Mouse (Mus musculus): ENCODE results near the gene Timp2. TPM values are rescaled to one million over a fixed set of nuclear protein-coding genes. Genes with fewer than 3 reads are reported as not detected.
"Not testable (repeated sequence)": the region's sequence is repeated elsewhere in the genome, so short reads cannot be mapped to it uniquely, and the experiment has no call there.

Gene Timp2
- total RNA-seq, 2 experiments from 2014 or later, result 73.9 to 92.0 TPM

GRCm38 (mm10) chr11:118312132-118312723 lies 43.3 kb downstream of the Timp2 start:
- intact Hi-C loops (cut with DNase I), result no loop called here
- no peak for DNase-seq

- intact Hi-C loops (cut with DNase I); DNase-seq: not testable (repeated sequence)
These were observed 47.6 kb downstream of the Timp2 start for GRCm38 (mm10) chr11:118307962-118308361.

GRCm38 (mm10) chr11:118303959-118304358 lies 51.6 kb downstream of the Timp2 start:
- intact Hi-C loops (cut with DNase I); DNase-seq: not testable (repeated sequence)

GRCm38 (mm10) chr11:118298810-118299209 lies 56.7 kb downstream of the Timp2 start:
- no peak for DNase-seq
- intact Hi-C loops (cut with DNase I), result no loop called here

GRCm38 (mm10) chr11:118297967-118298366 lies 57.6 kb downstream of the Timp2 start:
- DNase-seq, result no peak

GRCm38 (mm10) chr11:118295026-118295425 lies 60.5 kb downstream of the Timp2 start:
- DNase-seq, result no peak
- intact Hi-C loops (cut with DNase I), result no loop called here

More at GRCm38 (mm10) chr11:118297967-118298366, 57.6 kb downstream of the Timp2 start:
- intact Hi-C loops (cut with DNase I), result no loop called here

GRCm38 (mm10) chr11:118292671-118293070 lies 62.9 kb downstream of the Timp2 start:
- intact Hi-C loops (cut with DNase I), result no loop called here
- DNase-seq, result no peak

GRCm38 (mm10) chr11:118289999-118290889 lies 65.3 kb downstream of the Timp2 start, which contains the start of gene Usp36:
TSS of gene Usp36 (minus strand) at chr11:118290244.
- intact Hi-C loops (cut with DNase I), result no loop called here

GRCm38 (mm10) chr11:118289562-118289961 lies 66.0 kb downstream of the Timp2 start:
- DNase-seq, result no peak
- intact Hi-C loops (cut with DNase I), result no loop called here

More at GRCm38 (mm10) chr11:118289999-118290889, 65.3 kb downstream of the Timp2 start, which contains the start of gene Usp36:
- peak; percentile 99 for DNase-seq

- DNase-seq, result no peak
- intact Hi-C loops (cut with DNase I), result no loop called here
These were observed 66.5 kb downstream of the Timp2 start for GRCm38 (mm10) chr11:118289037-118289511.

GRCm38 (mm10) chr11:118287573-118287972 lies 68.0 kb downstream of the Timp2 start:
- intact Hi-C loops (cut with DNase I), result no loop called here
- DNase-seq, result no peak

- intact Hi-C loops (cut with DNase I), result no loop called here
- DNase-seq, result no peak
These were observed 69.1 kb downstream of the Timp2 start for GRCm38 (mm10) chr11:118286434-118286833.

GRCm38 (mm10) chr11:118285791-118286190 lies 69.7 kb downstream of the Timp2 start:
- no peak for DNase-seq
- intact Hi-C loops (cut with DNase I), result no loop called here

- intact Hi-C loops (cut with DNase I), result no loop called here
These were observed 75.3 kb downstream of the Timp2 start for GRCm38 (mm10) chr11:118280218-118280617.

GRCm38 (mm10) chr11:118276328-118276727 lies 79.2 kb downstream of the Timp2 start:
- intact Hi-C loops (cut with DNase I), result no loop called here
- no peak for DNase-seq

More at GRCm38 (mm10) chr11:118280218-118280617, 75.3 kb downstream of the Timp2 start:
- DNase-seq, result no peak

GRCm38 (mm10) chr11:118275092-118275491 lies 80.4 kb downstream of the Timp2 start:
- no peak for DNase-seq
- intact Hi-C loops (cut with DNase I), result no loop called here

GRCm38 (mm10) chr11:118269827-118270226 lies 85.7 kb downstream of the Timp2 start:
- DNase-seq, result no peak

GRCm38 (mm10) chr11:118266666-118267046 lies 88.9 kb downstream of the Timp2 start:
- intact Hi-C loops (cut with DNase I), result loop anchor here (5.0 kb wide), 1 partner anchor 164 kb away; no protein-coding TSS in a partner anchor
- DNase-seq, result no peak

More at GRCm38 (mm10) chr11:118269827-118270226, 85.7 kb downstream of the Timp2 start:
- intact Hi-C loops (cut with DNase I), result loop anchor here (5.0 kb wide), 2 partner anchors 168 to 188 kb away; no protein-coding TSS in a partner anchor

- DNase-seq, result no peak
- intact Hi-C loops (cut with DNase I), result loop anchor here (5.0 kb wide), 1 partner anchor 164 kb away; no protein-coding TSS in a partner anchor
These were observed 89.4 kb downstream of the Timp2 start for GRCm38 (mm10) chr11:118266044-118266665.

- intact Hi-C loops (cut with DNase I), result loop anchor here (5.0 kb wide), 1 partner anchor 163 kb away; no protein-coding TSS in a partner anchor
- DNase-seq, result no peak
These were observed 89.9 kb downstream of the Timp2 start for GRCm38 (mm10) chr11:118265621-118266020.
